Mouse (Mus musculus): ENCODE measurements around the gene Apom. TPM values are rescaled to one million over a fixed set of nuclear protein-coding genes. Genes with fewer than 3 reads are reported as not detected.

The Apom gene
- total and polyA plus RNA-seq, 3 experiments = 0.15 to 0.79 TPM; not detected in 1

- TF ChIP-seq SMC3 (IDR thresholded peaks at IDR 0.05; ENCODE audit: low read depth, low read length) (peak; percentile 87), MEF2A (IDR thresholded peaks at IDR 0.05; ENCODE audit: extremely low read depth, insufficient replicate concordance, low read depth, low read length, poor library complexity, severe bottlenecking) (no peak)
These were observed 26.0 kb downstream of the Apom start (continued) for GRCm38 (mm10) chr17:35105740-35106389.

- TF ChIP-seq RCOR1 (IDR thresholded peaks at IDR 0.05; ENCODE audit: low read depth, low read length) = peak; percentile 21; the same call in 1 of the 2 replicates
- peak; percentile 24; the same call in 1 of the 2 replicates for TF ChIP-seq MAZ (IDR thresholded peaks at IDR 0.05; ENCODE audit: low read depth, low read length)
- peak; percentile 83 to 94 for TF ChIP-seq EP300 (IDR thresholded peaks at IDR 0.05; ENCODE audit: low read depth in 1 of 2, low read length in 2 of 2)
- 0 out of 2 replicates have a peak, but pooled peaks have one; percentile 41 for TF ChIP-seq CHD1 (IDR thresholded peaks at IDR 0.05; ENCODE audit: low read depth, low read length)
- peak; percentile 18; the same call in 1 of the 2 replicates for TF ChIP-seq USF1 (IDR thresholded peaks at IDR 0.05; ENCODE audit: low read depth, low read length)
- TF ChIP-seq MXI1 (IDR thresholded peaks at IDR 0.05; ENCODE audit: low read depth, low read length) = peak; percentile 60
- no peak for TF ChIP-seq MAFK (IDR thresholded peaks at IDR 0.05; ENCODE audit: borderline replicate concordance, low read depth, low read length)
- TF ChIP-seq UBTF (IDR thresholded peaks at IDR 0.05; ENCODE audit: borderline replicate concordance, insufficient read depth, low read depth, low read length) = no peak
- TF ChIP-seq MEF2A (IDR thresholded peaks at IDR 0.05; ENCODE audit: extremely low read depth, insufficient replicate concordance, low read depth, low read length, poor library complexity, severe bottlenecking) = no peak
- TF ChIP-seq MYC (IDR thresholded peaks at IDR 0.05; ENCODE audit: low read depth, low read length) = peak; percentile 48; the same call in 1 of the 2 replicates
- no peak for TF ChIP-seq USF2 (IDR thresholded peaks at IDR 0.05; ENCODE audit: borderline replicate concordance in 1 of 2, insufficient read depth in 1 of 2, low read depth in 1 of 2, low read length in 2 of 2)
- 0 out of 2 replicates have a peak, but pooled peaks have one; percentile 33 for TF ChIP-seq HCFC1 (IDR thresholded peaks at IDR 0.05; ENCODE audit: low read depth, low read length)
- TF ChIP-seq TAL1 (IDR thresholded peaks at IDR 0.05; ENCODE audit: low read length) = peak; percentile 98
- TF ChIP-seq ZC3H11A (IDR thresholded peaks at IDR 0.05; ENCODE audit: low read depth, low read length) = no peak
- no peak for TF ChIP-seq POLR2AphosphoS2 (IDR thresholded peaks at IDR 0.05; ENCODE audit: low read length)
- TF ChIP-seq POLR2AphosphoS5 (IDR thresholded peaks at IDR 0.05; ENCODE audit: borderline replicate concordance, low read depth, low read length) = no peak
- TF ChIP-seq CTCF (IDR thresholded peaks at IDR 0.05 in 2 of 3, conservative IDR thresholded peaks at IDR 0.05 in 1 of 3; ENCODE audit: control insufficient read depth in 1 of 3, insufficient read depth in 1 of 3, low read depth in 2 of 3, low read length in 3 of 3, poor library complexity in 1 of 3, severe bottlenecking in 1 of 3) = no peak
- peak; percentile 28; the same call in 1 of the 2 replicates for TF ChIP-seq NELFE (IDR thresholded peaks at IDR 0.05; ENCODE audit: low read depth, low read length)
- TF ChIP-seq GATA1 (IDR thresholded peaks at IDR 0.05; ENCODE audit: low read depth, low read length) = peak; percentile 91
- no peak for TF ChIP-seq JUND (IDR thresholded peaks at IDR 0.05; ENCODE audit: low read depth, low read length)
- no peak for TF ChIP-seq NRF1 (IDR thresholded peaks at IDR 0.05; ENCODE audit: insufficient read depth, low read depth, low read length, poor library complexity, severe bottlenecking)
- TF ChIP-seq MAX (IDR thresholded peaks at IDR 0.05; ENCODE audit: low read length) = peak; percentile 55
- no peak for TF ChIP-seq MYB (IDR thresholded peaks at IDR 0.05; ENCODE audit: low read depth, low read length)
- peak; percentile 25; the same call in 1 of the 2 replicates for TF ChIP-seq BHLHE40 (IDR thresholded peaks at IDR 0.05; ENCODE audit: borderline replicate concordance, low read depth, low read length)
- peak; percentile 91 for TF ChIP-seq TCF12 (IDR thresholded peaks at IDR 0.05; ENCODE audit: low read depth, low read length)
- TF ChIP-seq ETS1 (IDR thresholded peaks at IDR 0.05; ENCODE audit: low read depth, low read length) = peak; percentile 79
- TF ChIP-seq SMC3 (IDR thresholded peaks at IDR 0.05; ENCODE audit: low read depth, low read length) = peak; percentile 6; the same call in 1 of the 2 replicates
- peak; percentile 69 for TF ChIP-seq SIN3A (IDR thresholded peaks at IDR 0.05; ENCODE audit: low read length)
- no peak for TF ChIP-seq RAD21 (IDR thresholded peaks at IDR 0.05; ENCODE audit: low read depth, low read length)
- no peak for TF ChIP-seq CHD2 (IDR thresholded peaks at IDR 0.05; ENCODE audit: low read length)
- peak in 1 of 2 experiments; percentile 53; a peak in 1 of 4 replicates for TF ChIP-seq POLR2A (IDR thresholded peaks at IDR 0.05; ENCODE audit: control insufficient read depth in 1 of 2, insufficient read depth in 1 of 2, low read depth in 1 of 2, low read length in 2 of 2, poor library complexity in 1 of 2)
- H3K27me3 ChIP-seq (ENCODE audit: control insufficient read depth in 1 of 2, insufficient read depth in 2 of 2, low read length in 2 of 2) = no peaks in the 10 kb centered on the region
- peak overlapping the region in 1 of 2 experiments; percentile 5; a peak in 1 of 4 replicates for H3K4me3 ChIP-seq (ENCODE audit: control insufficient read depth in 1 of 2, insufficient read depth in 1 of 2, low read depth in 2 of 2, low read length in 2 of 2)
- no peaks in the 10 kb centered on the region for H3K9me3 ChIP-seq (replicated peaks; ENCODE audit: insufficient read depth, low read length)
- peak overlapping the region; percentile 64 for H3K9ac ChIP-seq (ENCODE audit: control insufficient read depth, low read depth, low read length, poor library complexity, severe bottlenecking)
- H3K79me2 ChIP-seq (ENCODE audit: control insufficient read depth, insufficient read depth, low read length, poor library complexity) = no peaks in the 10 kb centered on the region
- DNase-seq (ENCODE audit: low read depth, low spot score) = peak; percentile 83
- H3K27ac ChIP-seq (ENCODE audit: control insufficient read depth, low read depth, low read length) = peak overlapping the region; percentile 96
- peaks cover 0 to 31% of the 10 kb centered on the region in 2 experiments; a peak in 2 of 4 replicates for H3K36me3 ChIP-seq (ENCODE audit: control insufficient read depth in 1 of 2, insufficient read depth in 2 of 2, low read length in 2 of 2)
- peaks cover 22 to 36% of the 10 kb centered on the region in 2 experiments for H3K4me1 ChIP-seq (ENCODE audit: control insufficient read depth in 1 of 2, insufficient read depth in 2 of 2, low read length in 2 of 2)
These were observed 27.1 kb downstream of the Apom start for GRCm38 (mm10) chr17:35104754-35105153.
